Mouse (Mus musculus): Measurements from ENCODE around the gene Hnf1b. TPM values are rescaled to one million over a fixed set of nuclear protein-coding genes. Genes with fewer than 3 reads are reported as not detected.
A peak's percentile ranks its signal among the peaks of the same experiment; 100 is the strongest.

The Hnf1b gene
- total RNA-seq (2015) (not detected in 2 replicates), total RNA-seq (2017) (not detected in 2 replicates)

DNA sequence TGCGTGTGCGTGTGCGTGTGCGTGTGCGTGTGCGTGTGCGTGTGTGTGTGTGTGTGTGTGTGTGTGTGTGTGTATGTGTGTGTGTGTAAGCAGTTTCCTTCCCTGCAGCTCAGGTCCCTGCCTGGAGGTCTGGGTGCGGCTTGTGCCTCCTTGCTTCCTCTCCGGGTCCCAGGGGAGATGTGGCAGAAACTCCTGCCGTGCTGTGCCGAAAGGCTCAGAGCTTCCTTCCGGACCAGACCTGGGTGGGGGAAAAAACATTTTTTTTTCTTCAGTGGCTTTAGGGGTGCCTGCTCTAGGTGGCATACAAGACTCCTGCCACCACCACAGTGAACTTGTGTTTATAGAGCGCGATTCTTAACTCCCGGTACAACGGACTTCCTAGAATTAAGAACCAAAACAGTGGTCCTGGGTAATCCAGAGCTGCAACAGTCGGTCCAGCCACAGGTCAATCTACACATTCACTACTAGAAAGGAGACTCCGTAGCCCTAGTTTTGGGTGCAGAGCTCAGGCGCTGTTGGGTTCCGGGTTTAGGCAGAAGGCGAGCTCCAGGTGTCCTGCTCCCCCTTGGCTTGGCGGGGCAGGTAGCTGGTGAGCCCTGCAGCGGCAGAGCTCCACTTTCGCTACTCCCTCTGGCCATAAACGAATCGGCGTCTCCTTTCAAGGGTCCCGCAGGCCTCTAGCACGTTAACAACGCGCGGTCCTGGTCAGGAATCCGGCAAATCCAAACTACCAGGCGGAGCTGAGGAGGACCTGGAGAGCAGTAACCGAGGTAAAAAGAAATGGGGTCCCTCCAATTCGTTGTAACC, at the start of gene Hnf1b:
Gene Hnf1b, plus strand, starts transcription at position 535 of the 807 bp plus-strand sequence.
- no peak for ATAC-seq (replicated peaks; ENCODE audit: poor library complexity)

DNA sequence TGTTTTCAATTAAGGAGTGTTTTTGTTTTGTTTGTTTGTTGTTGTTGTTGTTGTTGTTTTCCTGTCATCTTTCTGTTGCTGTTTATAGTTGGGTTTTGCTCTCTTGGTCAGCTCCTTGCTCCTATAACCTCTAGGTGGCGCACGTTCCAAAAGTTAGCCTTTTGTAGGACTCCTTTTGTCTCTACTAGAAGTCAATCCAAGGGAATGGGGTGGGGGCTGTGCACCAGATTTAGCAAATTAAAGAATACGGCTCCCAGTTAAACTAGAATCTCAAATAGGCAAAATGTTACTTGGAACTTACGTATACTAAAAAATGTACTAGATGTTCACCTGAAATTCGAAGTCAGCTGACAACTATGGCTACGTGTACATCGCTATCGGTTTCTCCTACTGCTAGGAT, 47.7 kb upstream of the Hnf1b start:
- ATAC-seq (replicated peaks; ENCODE audit: poor library complexity): peak; percentile 55; the same call in 1 of the 2 replicates

DNA sequence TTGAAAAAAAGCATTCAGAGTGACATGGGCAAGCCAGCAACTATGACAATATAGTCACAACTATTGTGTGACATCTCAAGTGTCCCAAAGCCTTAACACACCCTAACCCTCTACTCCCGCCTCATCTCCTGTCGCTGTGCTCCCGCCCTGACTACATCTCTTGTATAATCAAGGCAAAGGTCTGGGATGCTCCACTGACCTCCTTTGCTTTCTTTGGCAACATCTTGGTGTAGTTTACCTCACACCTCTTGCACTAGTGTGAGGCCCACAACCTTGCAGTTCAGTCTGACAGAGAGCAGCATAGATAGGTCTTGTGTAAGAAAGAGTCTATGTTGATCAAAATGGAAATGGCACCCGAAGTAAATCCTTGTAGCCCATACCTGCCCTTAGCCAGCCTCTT, 47.3 kb upstream of the Hnf1b start:
- no peak for ATAC-seq (replicated peaks; ENCODE audit: poor library complexity)

DNA sequence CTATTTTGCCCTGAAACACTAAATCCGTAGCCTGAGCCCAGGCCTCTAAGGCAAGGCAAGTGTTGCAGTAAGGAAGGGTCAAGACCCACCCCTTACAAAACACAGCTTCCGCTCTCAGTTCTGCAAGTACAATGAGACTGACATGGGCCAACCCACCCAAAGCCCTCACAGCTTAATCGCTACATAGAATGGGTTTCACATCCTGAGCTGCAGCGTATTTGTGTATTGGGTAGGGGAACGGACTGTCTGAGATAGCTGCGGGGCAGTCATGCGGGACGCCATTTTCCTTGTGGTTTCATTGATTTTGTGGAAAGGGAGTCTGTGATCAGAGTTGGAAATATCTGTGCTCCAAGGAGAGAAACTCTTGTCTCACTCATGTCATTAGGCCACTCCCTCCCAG, 39.4 kb upstream of the Hnf1b start:
- ATAC-seq (replicated peaks; ENCODE audit: poor library complexity): no peak

DNA sequence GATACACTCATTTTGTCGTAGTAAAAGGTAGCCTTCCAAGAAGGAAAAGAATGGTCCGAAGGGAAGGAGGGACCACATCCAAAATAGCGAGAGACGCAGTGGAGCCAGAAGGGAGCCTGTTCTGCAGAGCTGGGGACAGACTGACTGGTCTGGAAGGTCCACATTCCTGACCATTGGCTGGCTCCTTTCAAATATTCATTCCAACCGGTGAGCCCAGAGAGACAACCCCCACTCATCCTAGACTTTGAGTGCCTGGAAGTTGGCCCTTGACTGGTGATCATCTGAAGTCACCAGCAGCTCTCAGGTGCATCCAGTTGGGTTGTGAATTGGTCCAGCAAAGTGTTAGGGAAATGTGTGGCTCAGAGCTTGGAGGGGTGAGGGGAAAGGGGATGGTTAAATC, 34.7 kb upstream of the Hnf1b start:
- no peak for ATAC-seq (replicated peaks; ENCODE audit: poor library complexity)

DNA sequence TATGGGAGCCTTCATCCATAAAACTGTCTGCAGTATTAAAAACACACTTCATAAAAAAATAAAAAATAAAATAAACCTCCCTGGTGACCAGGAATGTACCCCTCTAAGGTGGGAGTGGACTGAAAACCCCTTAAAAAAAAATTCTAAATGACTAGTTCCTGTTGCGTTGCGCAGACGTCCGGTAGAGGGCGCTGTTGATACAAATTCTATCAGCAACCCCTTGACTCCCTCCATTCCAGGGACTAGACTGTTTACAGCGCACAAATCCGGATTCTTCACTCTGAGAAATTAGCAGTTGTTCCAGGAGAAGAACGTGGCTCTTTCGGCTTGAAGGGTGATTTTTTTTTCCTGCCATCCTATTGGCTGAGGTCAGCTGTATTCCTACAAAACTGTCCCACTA, 34.2 kb upstream of the Hnf1b start:
- 0 out of 2 replicates have a peak, but pooled peaks have one; percentile 34 for ATAC-seq (replicated peaks; ENCODE audit: poor library complexity)

DNA sequence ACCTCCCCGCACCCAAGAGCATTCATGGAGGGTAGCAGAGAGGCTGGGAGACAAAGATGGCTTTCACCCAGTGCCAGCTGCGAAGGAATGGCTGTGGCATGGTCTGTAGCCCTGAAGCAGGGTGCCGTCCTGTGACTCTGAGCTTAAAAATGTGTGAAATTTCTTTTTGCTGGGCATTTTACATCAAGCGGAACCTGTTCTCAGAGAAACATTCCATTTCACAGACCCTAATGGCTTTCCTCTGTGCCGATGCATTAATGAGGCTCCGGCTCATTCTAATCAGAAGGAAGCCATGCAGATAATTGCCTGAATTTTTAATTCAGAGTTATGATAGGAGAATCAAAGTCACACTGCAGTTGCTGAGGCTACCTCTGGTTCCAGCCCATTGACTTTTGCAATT, 32.8 kb upstream of the Hnf1b start:
- ATAC-seq (replicated peaks; ENCODE audit: poor library complexity): no peak

DNA sequence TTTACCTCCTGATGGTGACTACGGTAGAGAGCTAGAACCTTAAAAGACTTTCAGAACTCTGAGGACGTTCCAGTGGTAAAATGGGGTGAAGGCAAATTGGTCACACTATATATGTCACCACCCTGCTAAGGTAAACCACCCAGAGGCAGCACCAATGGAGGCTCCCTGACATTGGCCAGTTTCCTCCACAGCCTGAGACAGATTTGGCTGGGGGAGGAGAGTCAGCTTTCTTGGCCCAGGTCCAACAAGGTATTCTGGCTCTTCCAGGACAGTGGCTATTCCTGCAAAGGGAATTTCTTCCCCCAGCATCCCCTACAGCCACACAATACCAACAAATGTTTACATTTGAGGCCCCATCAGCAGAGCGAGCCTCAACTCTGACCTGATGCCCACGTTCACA, 31.9 kb upstream of the Hnf1b start:
- no peak for ATAC-seq (replicated peaks; ENCODE audit: poor library complexity)

DNA sequence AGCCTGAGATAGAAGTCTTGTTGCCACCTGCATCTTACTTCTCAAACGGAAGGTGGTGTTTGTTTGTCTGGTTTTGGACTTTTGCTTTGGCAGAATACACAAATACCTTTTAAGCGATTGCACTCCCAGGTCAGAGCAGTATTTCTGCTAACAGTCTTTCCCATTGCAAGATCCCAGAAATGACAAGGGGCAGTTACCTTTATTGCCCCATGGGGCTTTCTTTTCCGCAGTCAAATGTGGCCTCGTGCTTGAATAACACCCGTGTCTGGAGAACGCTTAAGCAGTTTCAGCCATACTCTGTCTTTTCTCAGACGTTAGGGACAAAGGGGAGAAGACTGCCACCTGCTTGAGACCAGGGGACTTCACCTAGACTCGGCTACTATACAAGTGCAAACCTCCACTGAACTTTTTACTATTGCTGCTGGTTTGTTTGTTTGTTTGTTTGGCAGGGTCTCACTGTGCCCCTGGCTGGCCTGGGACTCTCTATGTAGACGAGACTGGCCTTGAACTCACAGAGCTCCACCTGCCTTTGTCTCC, 31.2 kb upstream of the Hnf1b start:
- ATAC-seq (replicated peaks; ENCODE audit: poor library complexity): no peak

DNA sequence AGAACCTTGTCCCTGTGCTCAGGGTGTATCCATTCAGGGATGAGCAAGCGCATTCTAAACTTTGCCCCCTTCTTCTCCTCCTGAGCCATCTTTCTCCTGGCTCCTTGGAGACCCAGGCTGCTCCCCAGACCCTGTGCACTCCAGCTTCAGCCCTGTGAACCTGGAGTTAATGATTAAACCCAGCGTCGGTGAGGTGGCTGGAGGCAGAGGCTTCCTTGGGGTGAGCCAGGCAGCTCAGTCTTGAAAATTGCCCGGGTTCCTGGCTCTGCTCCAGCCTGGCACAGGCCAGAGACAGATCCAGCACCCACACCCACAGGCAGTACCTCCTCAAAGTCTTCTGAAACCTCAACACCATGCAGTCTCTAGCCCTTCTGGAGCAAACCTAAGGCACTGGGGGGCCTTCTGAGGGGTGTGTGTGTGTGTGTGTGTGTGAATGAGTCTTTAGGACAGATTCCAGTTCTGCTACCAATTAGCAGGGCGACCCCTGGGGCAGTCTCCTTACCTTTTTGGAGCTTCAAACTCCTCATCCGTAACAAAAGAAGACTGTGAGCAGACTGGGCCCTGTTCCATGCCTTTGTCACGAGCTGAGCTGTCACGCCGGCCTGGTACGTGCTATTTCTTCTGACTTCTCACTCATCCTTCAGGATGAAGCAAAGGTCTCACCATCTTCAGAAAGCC, 29.9 kb upstream of the Hnf1b start:
- ATAC-seq (replicated peaks; ENCODE audit: poor library complexity): no peak

DNA sequence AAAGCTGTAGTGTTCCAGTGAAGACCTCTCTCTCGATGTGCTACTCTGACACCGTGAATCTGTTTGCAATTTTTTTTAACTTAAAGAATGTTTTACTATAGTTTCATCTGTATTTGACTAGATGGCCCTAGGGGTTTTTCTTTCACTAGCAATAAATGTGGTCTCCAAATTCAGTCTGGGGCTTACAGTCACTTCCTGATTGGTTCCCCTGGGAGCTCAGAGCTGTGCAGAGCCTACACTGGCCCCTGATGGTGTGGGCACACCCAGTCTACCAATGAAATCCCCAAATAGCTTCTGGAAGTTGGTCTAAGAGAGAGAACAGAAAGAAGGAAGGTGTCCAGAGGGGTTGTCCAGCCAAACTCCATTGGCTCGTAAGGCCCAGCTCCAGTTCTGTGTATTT, 23.7 kb upstream of the Hnf1b start:
- no peak for ATAC-seq (replicated peaks; ENCODE audit: poor library complexity)

DNA sequence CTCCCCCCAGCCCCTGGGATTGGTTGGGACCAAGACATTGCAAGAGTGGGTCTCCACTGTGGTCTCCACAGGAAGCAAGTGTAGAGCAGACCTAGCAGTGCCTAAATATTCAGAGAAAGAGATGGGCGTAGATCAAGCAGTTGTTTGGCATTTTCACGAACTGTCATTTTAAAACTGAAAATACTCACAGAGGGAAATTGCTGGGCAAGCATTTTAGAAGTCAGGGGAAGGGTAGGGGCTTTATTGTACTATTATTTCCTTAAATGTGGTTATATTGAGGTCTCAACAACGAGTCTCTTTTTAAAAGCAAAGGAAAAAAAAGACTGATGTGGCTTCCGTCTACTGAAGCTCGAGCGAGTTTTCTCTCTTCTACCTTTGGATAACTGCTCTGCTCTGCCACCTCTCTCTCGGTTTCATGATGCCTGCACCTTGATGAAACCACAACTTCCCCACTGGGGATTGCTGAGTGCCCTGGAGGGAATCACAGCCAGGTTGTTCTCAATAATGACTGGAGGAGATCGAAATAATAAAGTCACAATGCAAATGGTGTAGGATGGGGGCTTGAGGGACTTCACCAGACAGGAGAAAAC, 21.2 kb upstream of the Hnf1b start:
- ATAC-seq (replicated peaks; ENCODE audit: poor library complexity): no peak

DNA sequence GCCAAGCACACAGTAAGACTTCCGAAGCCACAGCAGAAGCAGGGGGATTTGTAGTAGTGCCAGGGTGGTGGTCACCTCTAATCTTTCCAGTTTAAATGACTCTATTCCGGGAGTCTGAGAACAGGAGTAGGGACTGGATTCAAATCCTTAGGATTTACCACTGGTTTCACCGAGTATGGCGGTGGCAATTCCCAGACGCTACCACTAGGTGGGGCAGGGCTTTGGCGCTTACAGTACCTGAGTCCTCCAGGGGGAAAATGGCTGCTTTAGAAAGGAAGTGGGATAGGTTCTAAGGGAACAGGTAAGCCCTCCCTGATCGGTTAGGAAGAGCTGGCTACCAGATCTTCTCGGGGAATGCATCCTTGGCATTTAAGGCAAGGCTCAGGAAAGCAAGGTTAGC, 17.5 kb upstream of the Hnf1b start:
- peak; percentile 78 for ATAC-seq (replicated peaks; ENCODE audit: poor library complexity)

DNA sequence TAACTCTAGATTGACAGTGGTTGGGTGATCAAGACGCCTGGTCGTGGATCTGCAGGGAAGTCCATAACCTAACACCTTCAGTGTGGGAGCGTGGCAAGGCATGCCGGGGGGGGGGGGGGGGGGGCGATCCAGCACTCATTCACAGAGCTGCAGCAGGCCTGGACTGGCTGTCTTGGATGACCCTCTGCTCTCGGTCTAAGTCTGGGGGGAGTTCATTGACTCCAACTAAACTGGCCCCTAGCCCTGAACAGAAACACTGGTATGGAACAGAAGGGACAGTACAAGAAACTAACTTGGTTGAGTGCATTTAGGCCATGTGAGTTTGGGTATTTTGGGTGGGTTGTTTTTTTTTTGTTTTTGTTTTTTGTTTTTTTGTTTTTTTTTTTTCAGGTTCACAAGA, 16.3 kb upstream of the Hnf1b start:
- ATAC-seq (replicated peaks; ENCODE audit: poor library complexity): no peak

DNA sequence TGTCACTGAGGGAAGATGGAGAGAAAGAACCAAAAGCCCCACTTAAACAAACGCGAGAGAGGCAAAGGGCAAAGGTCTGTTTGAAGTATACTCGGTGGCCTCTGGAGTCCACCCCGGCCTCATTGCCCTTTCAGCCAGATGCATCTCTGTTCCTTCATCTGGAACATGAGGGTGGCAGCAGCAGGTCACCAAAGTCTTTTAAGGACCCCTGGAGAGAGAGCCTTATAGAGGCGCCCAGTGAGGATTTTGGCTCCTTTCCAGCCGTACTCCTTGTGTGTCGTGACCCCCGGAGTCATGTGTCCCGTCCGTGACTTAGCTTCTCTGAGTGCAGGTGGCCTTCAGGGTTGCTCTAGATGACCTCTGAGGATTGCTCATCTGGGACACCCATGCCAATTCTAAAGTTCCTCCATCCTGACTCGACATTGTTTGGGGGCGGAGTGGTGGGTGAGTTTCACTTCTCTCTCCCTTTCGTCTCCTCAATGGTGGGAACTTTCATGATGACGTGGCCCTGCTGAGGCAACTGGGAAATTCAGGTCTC, 15.8 kb upstream of the Hnf1b start:
- peak; percentile 77 for ATAC-seq (replicated peaks; ENCODE audit: poor library complexity)

DNA sequence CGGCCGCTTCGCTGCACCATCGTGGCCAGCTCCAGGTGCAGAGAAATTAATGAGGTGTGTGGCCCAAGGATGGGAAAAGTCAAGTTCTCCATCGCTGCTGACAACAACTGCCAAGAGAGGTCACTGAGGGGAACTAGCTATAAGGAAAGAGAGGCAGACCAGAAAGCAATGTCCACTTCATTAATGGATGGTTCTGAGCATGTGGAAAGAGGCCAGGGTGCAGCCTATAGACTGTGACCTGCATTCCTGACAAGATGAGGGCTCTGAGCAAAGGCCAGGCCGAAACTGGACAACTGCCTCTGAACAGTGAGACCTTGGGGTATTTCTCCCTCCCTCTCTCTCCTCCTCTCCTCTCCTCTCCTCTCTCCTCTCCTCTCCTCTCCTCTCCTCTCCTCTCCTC, 10.4 kb upstream of the Hnf1b start:
- no peak for ATAC-seq (replicated peaks; ENCODE audit: poor library complexity)

DNA sequence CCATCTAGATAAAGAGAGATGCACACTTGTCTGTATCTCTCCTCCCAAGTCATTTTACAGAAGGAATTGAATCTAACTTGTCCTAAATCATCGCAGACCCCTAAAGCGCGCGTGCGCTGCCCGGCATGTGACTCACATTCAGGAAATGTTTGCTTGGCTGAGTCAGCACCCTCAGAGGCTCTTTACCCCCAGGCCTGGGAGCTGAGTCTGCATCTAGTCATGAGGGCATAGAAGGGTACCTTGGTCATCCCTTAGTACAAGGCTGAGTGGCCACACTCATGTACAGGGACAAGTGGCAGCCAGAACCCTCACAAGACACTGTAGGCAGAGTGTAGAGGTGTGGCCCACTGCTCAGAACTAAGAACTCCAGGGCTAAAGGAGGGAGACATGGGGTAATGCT, 6.3 kb upstream of the Hnf1b start:
- no peak for ATAC-seq (replicated peaks; ENCODE audit: poor library complexity)

DNA sequence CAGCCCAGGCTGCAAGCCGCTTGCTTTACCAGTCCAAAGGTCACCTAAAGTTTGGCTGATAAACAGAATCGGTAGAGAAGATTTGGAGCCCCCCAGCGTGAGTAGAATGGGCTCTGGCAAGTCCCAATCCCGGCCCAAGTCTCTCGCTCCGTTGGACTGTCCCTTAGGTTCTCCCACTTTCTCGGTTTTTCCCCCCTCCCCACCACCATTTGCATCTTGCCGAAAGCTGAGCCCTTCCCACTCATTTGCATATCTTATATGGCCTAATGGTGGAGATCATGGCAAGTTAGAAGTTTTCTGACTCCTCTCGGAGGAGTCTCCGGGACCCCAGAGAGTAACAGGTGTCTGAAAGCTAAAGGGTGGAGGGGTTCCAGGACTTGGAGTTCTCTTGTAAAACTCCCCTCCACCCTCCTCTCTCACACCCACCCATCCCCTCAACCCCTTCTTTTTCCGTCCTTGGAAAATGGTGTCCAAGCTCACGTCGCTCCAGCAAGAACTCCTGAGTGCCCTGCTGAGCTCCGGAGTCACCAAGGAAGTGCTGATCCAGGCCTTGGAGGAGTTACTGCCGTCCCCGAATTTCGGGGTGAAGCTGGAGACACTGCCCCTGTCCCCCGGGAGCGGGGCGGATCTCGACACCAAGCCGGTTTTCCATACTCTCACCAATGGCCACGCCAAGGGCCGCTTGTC, 866 bp downstream of the Hnf1b start:
- no peak for ATAC-seq (replicated peaks; ENCODE audit: poor library complexity)

DNA sequence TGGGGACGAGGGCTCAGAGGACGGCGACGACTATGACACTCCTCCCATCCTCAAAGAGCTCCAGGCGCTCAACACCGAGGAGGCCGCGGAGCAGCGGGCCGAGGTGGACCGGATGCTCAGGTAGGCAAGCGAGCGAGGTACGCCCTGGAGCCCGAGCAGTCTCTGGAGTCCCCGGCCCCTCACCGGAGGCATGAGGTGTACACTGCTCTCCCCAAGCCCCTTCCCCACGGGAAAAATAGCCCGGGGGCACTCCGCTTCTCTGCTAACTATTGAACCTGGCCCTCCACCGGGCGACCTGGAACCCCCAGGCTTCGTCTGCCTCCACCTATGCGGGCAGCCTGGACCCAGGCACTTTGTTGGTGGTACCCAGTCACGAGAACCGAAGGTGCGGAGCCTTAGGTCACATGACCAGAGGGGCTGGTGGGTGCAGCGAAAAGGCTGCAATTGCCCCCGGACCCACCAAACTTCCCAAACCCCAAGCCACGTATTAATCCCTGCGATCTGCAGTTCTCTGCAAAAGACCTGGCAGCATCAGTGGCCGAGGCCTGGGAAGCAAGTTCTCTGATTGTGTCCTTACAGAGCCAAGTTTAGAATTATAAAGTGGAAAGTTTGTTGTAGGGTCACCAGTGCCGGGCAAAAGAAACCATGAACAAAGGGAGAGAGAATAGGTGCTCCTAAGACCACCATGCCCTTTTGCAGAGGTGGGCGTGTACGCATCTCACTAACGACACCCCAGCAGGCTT, 1.6 kb downstream of the Hnf1b start:
- ATAC-seq (replicated peaks; ENCODE audit: poor library complexity): no peak

DNA sequence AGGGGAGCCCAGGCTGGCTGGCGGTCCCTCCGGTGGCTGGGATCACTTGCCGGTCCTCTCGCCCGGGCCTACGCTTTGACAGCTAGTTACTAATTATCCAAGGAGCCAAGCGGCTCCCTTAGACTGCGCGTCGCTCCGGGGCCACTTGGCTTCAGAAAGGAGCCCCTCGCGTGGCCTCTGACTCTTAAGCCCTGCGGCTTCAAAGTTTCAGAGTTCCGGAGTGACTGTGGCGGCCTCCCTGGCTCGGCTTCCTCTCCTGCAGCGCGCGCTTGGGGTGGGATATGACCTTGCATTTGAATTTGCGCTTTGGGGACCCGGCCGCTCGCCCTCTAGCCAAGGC, 2.1 kb downstream of the Hnf1b start:
- no peak for ATAC-seq (replicated peaks; ENCODE audit: poor library complexity)

Measured in megakaryocyte progenitor cell, adult 5-6 weeks (primary cell).